Mouse (Mus musculus) C2C12 (cell line): Measurements from ENCODE around the gene Gm20388. TPM values are rescaled to one million over a fixed set of nuclear protein-coding genes. Genes with fewer than 3 reads are reported as not detected.

ENCODE experiments used
- H3K27me3 ChIP-seq: one replicate; pipeline ENCODE4 v1.6.1; 2011; ENCODE audit not compliant: control insufficient read depth, insufficient read depth, insufficient read length
- H3K36me3 ChIP-seq: one replicate; pipeline ENCODE4 v1.6.1; 2011; ENCODE audit not compliant: control insufficient read depth, insufficient read depth
- H3K4me3 ChIP-seq: one replicate; pipeline ENCODE4 v1.5.1; 2011; ENCODE audit warnings: mild to moderate bottlenecking, control low read depth; ENCODE audit not compliant: poor library complexity, insufficient read depth, severe bottlenecking
- H3K79me2 ChIP-seq: one replicate; pipeline ENCODE4 v1.6.1; 2011; ENCODE audit not compliant: control insufficient read depth, insufficient read depth
- H3K79me3 ChIP-seq: one replicate; pipeline ENCODE4 v1.6.1; 2011; ENCODE audit warnings: low read depth, control low read depth
- H3ac ChIP-seq: one replicate; pipeline ENCODE3; 2011; ENCODE audit warnings: low read depth; ENCODE audit not compliant: control insufficient read depth, insufficient read length
- CEBPB ChIP-seq: IDR thresholded peaks from one replicate; pipeline ENCODE4 v1.6.1; 2011; ENCODE audit warnings: low read depth, mild to moderate bottlenecking, control low read depth, moderate library complexity
- CTCF ChIP-seq: IDR thresholded peaks from one replicate; pipeline ENCODE4 v1.5.1; 2011; ENCODE audit not compliant: control insufficient read depth, insufficient read depth, insufficient read length
- FOSL1 ChIP-seq: IDR thresholded peaks from one replicate; pipeline ENCODE4 v1.8.0; 2011; ENCODE audit warnings: mild to moderate bottlenecking, low read length; ENCODE audit not compliant: poor library complexity, insufficient read depth, severe bottlenecking
- MAX ChIP-seq: IDR thresholded peaks from one replicate; pipeline ENCODE4 v1.6.1; 2011; ENCODE audit warnings: mild to moderate bottlenecking, control low read depth
- MYOD1 ChIP-seq: IDR thresholded peaks from one replicate; pipeline ENCODE4 v1.6.1; 2011; ENCODE audit warnings: low read depth; ENCODE audit not compliant: control insufficient read depth, insufficient read length
- MYOG ChIP-seq: IDR thresholded peaks from one replicate; pipeline ENCODE4 v1.6.1; 2011; ENCODE audit not compliant: control insufficient read depth, insufficient read length; ENCODE audit errors: extremely low read depth
- USF1 ChIP-seq: IDR thresholded peaks from one replicate; pipeline ENCODE4 v1.6.1; 2011; ENCODE audit warnings: low read depth, mild to moderate bottlenecking, control low read depth, moderate library complexity
- polyA plus RNA-seq: library from polyadenylated mRNA; unstranded; fragments of >200 nt; fragmentation: generic; extraction: Trizol; gene quantifications from one replicate; pipeline ENCODE4 v1.2.1, GENCODE M21; 2012; ENCODE audit warnings: missing spikeins

Gene Gm20388
- polyA plus RNA-seq, 1 experiment: 15.0 TPM

GRCm38 (mm10) chr8:119916237-119916892, 5.7 kb downstream of the Gm20388 start:
- Histone ChIP-seq H3ac (no peak overlapping the region), H3K79me3 (peaks cover 97% of the 10 kb centered on the region), H3K79me2 (peaks cover 100% of the 10 kb centered on the region), H3K27me3 (no peaks in the 10 kb centered on the region), H3K4me3 (no peak overlapping the region), H3K36me3 (peaks cover 6% of the 10 kb centered on the region)
- TF ChIP-seq MYOG: no peak
- TF ChIP-seq CEBPB: no peak
- no peak for TF ChIP-seq USF1
- TF ChIP-seq MAX: no peak
- TF ChIP-seq CTCF: no peak
- TF ChIP-seq FOSL1: no peak

- Histone ChIP-seq H3K79me2 (peaks cover 100% of the 10 kb centered on the region), H3K27me3 (no peaks in the 10 kb centered on the region), H3K36me3 (peaks cover 6% of the 10 kb centered on the region), H3K4me3 (no peak overlapping the region), H3K79me3 (peaks cover 97% of the 10 kb centered on the region), H3ac (no peak overlapping the region)
- TF ChIP-seq USF1 (no peak), FOSL1 (no peak), MAX (no peak), MYOG (no peak)
Measured at GRCm38 (mm10) chr8:119917415-119917814, 6.8 kb downstream of the Gm20388 start.

GRCm38 (mm10) chr8:119918155-119918567, 7.5 kb downstream of the Gm20388 start:
- H3K36me3 ChIP-seq: peaks cover 6% of the 10 kb centered on the region
- no peaks in the 10 kb centered on the region for H3K27me3 ChIP-seq
- H3K79me3 ChIP-seq: peaks cover 96% of the 10 kb centered on the region
- TF ChIP-seq MAX: no peak
- TF ChIP-seq USF1: no peak
- no peak for TF ChIP-seq CEBPB
- no peak for TF ChIP-seq MYOG
- no peak for TF ChIP-seq CTCF
- TF ChIP-seq MYOD1: no peak
- no peak for TF ChIP-seq FOSL1
- H3ac ChIP-seq: no peak overlapping the region
- H3K4me3 ChIP-seq: no peak overlapping the region
- peaks cover 100% of the 10 kb centered on the region for H3K79me2 ChIP-seq

GRCm38 (mm10) chr8:119923259-119923658, 12.6 kb downstream of the Gm20388 start:
- Histone ChIP-seq H3K79me2 (peaks cover 100% of the 10 kb centered on the region), H3ac (no peak overlapping the region), H3K79me3 (peaks cover 95% of the 10 kb centered on the region), H3K4me3 (no peak overlapping the region), H3K36me3 (no peaks in the 10 kb centered on the region), H3K27me3 (no peaks in the 10 kb centered on the region)
- no peak for TF ChIP-seq USF1
- TF ChIP-seq CEBPB: no peak
- TF ChIP-seq MAX: no peak
- TF ChIP-seq MYOD1: no peak
- no peak for TF ChIP-seq FOSL1
- TF ChIP-seq MYOG: no peak
- no peak for TF ChIP-seq CTCF

- no peak overlapping the region for H3K4me3 ChIP-seq
- H3K27me3 ChIP-seq: no peaks in the 10 kb centered on the region
- no peak overlapping the region for H3ac ChIP-seq
- peaks cover 98% of the 10 kb centered on the region for H3K79me3 ChIP-seq
- H3K79me2 ChIP-seq: peaks cover 100% of the 10 kb centered on the region
- no peak for TF ChIP-seq MYOG
- TF ChIP-seq MYOD1: no peak
- TF ChIP-seq USF1: no peak
- no peak for TF ChIP-seq FOSL1
- no peak for TF ChIP-seq MAX
- no peak for TF ChIP-seq CTCF
- TF ChIP-seq CEBPB: no peak
- H3K36me3 ChIP-seq: no peaks in the 10 kb centered on the region
Measured at GRCm38 (mm10) chr8:119925428-119925827, 14.8 kb downstream of the Gm20388 start.

GRCm38 (mm10) chr8:119926474-119926873, 15.8 kb downstream of the Gm20388 start:
- Histone ChIP-seq H3K79me2 (peaks cover 100% of the 10 kb centered on the region), H3K79me3 (peaks cover 97% of the 10 kb centered on the region), H3K36me3 (no peaks in the 10 kb centered on the region), H3K27me3 (no peaks in the 10 kb centered on the region), H3K4me3 (no peak overlapping the region), H3ac (no peak overlapping the region)
- TF ChIP-seq CEBPB (no peak), MYOD1 (no peak), FOSL1 (no peak), CTCF (no peak), MAX (no peak), MYOG (no peak), USF1 (no peak)
